Mouse (Mus musculus): Measurements from ENCODE around the gene Gzmk. TPM values are rescaled to one million over a fixed set of nuclear protein-coding genes. Genes with fewer than 3 reads are reported as not detected.

Gene Gzmk
- polyA plus RNA-seq, 1 experiment from 2014 or later = not detected

DNA sequence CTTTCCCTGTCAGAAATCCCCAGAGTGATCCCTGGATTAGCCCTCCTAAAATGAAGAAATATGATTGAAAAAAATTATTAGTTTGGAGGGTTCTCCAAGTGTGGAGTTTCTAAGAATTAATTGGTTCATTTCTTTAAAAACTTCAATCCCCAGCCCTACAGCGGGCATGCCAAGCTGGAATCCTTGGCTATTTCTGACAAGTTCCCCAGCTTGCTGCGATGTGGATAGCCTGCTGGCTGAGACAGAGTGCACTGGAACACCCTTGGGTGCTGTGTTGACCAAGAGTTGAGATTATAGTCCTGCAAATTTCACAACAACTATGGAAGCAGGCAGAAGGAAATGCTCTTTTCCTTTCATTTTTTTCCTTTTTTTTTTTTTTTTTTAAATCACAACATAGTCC is 24.1 kb downstream of the Gzmk start:
- WGBS = 86% methylated on average over 2 of the region's 2 CpGs
- Histone ChIP-seq H3K27me3 (replicated peaks) (no peaks in the 10 kb centered on the region), H3K36me3 (no peaks in the 10 kb centered on the region), H3K27ac (no peak overlapping the region), H3K9me3 (no peaks in the 10 kb centered on the region), H3K4me1 (no peaks in the 10 kb centered on the region), H3K4me3 (replicated peaks) (no peak overlapping the region), H3K9ac (no peak overlapping the region), H3K4me2 (no peak overlapping the region)
- ATAC-seq (ENCODE audit: insufficient read depth, low FRiP score, low read depth) = no peak

- no peak overlapping the region for H3K9ac ChIP-seq
- no peak for ATAC-seq (ENCODE audit: insufficient read depth, low FRiP score, low read depth)
- H3K27ac ChIP-seq = no peak overlapping the region
- no peak overlapping the region for H3K4me2 ChIP-seq
- no peaks in the 10 kb centered on the region for H3K27me3 ChIP-seq (replicated peaks)
- H3K9me3 ChIP-seq = no peaks in the 10 kb centered on the region
- H3K36me3 ChIP-seq = no peaks in the 10 kb centered on the region
- no peaks in the 10 kb centered on the region for H3K4me1 ChIP-seq
- 64% methylated on average over 8 of the region's 8 CpGs for WGBS
- no peak overlapping the region for H3K4me3 ChIP-seq (replicated peaks)
Measured at GRCm38 (mm10) chr13:113200726-113201125, 25.0 kb downstream of the Gzmk start.

DNA sequence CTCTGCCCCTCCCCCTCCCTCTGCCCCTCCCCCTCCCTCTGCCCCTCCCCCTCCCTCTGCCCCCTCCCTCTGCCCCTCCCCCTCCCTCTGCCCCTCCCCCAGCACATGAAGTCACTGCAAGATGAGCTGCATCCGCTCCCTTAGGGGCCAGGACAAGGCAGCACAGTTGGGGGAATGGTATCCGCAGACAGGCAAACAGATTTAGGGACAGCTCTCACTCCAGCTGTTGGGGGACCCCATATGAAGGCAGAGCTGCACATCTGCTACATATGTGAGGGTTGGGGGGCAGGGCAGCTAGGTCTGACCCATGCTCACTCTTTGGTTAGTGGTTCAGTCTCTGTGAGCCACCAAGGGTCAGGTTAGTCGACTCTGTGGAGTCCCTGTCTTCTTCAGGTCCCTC is 26.4 kb downstream of the Gzmk start:
- Histone ChIP-seq H3K36me3 (no peaks in the 10 kb centered on the region), H3K4me3 (replicated peaks) (no peak overlapping the region), H3K9me3 (no peaks in the 10 kb centered on the region), H3K4me1 (no peaks in the 10 kb centered on the region), H3K27ac (no peak overlapping the region), H3K9ac (no peak overlapping the region), H3K4me2 (no peak overlapping the region), H3K27me3 (replicated peaks) (no peaks in the 10 kb centered on the region)
- WGBS = 57% methylated on average over 3 of the region's 3 CpGs
- no peak for ATAC-seq (ENCODE audit: insufficient read depth, low FRiP score, low read depth)

- H3K4me2 ChIP-seq = no peak overlapping the region
- WGBS = 82% methylated on average over 9 of the region's 9 CpGs
- no peak overlapping the region for H3K9ac ChIP-seq
- no peaks in the 10 kb centered on the region for H3K9me3 ChIP-seq
- H3K4me1 ChIP-seq = no peaks in the 10 kb centered on the region
- H3K27me3 ChIP-seq (replicated peaks) = no peaks in the 10 kb centered on the region
- ATAC-seq (ENCODE audit: insufficient read depth, low FRiP score, low read depth) = no peak
- H3K36me3 ChIP-seq = no peaks in the 10 kb centered on the region
- no peak overlapping the region for H3K4me3 ChIP-seq (replicated peaks)
- H3K27ac ChIP-seq = no peak overlapping the region
Measured at GRCm38 (mm10) chr13:113197872-113198502, 27.7 kb downstream of the Gzmk start.

GRCm38 (mm10) chr13:113196808-113197674 is 28.7 kb downstream of the Gzmk start:
- no peaks in the 10 kb centered on the region for H3K9me3 ChIP-seq
- H3K9ac ChIP-seq = no peak overlapping the region
- no peak overlapping the region for H3K27ac ChIP-seq
- H3K36me3 ChIP-seq = no peaks in the 10 kb centered on the region
- ATAC-seq (ENCODE audit: insufficient read depth, low FRiP score, low read depth) = no peak
- no peak overlapping the region for H3K4me2 ChIP-seq
- no peaks in the 10 kb centered on the region for H3K4me1 ChIP-seq
- H3K4me3 ChIP-seq (replicated peaks) = no peak overlapping the region
- H3K27me3 ChIP-seq (replicated peaks) = no peaks in the 10 kb centered on the region
- WGBS = 61% methylated on average over 13 of the region's 13 CpGs

GRCm38 (mm10) chr13:113183720-113184119 is 42.0 kb downstream of the Gzmk start:
- ATAC-seq (ENCODE audit: insufficient read depth, low FRiP score, low read depth) = no peak
- H3K27me3 ChIP-seq (replicated peaks) = no peaks in the 10 kb centered on the region
- 81% methylated on average over 4 of the region's 4 CpGs for WGBS

DNA sequence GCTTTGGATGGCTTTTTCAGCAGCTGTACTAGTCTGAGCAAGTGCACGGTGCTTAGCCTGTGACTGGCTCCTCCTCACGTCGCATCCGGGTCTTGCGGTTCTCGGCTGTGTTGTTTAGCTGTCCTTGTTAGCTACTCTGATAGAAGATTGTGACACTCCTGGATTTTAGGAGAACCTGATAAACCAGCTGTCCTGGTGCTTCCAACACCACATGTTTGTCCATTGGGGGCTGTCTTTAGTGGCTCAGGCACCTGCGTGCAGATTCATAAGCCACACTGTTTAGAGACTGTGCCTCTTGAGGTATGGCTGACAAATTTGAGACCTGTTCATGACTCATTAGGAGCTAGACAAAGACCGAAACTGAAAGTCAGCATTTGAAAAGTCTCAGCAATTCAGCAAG is 42.4 kb downstream of the Gzmk start:
- H3K4me3 ChIP-seq (replicated peaks) = no peak overlapping the region
- H3K9me3 ChIP-seq = no peaks in the 10 kb centered on the region
- H3K4me1 ChIP-seq = no peaks in the 10 kb centered on the region
- no peak overlapping the region for H3K4me2 ChIP-seq
- H3K36me3 ChIP-seq = no peaks in the 10 kb centered on the region
- H3K27me3 ChIP-seq (replicated peaks) = no peaks in the 10 kb centered on the region
- H3K9ac ChIP-seq = no peak overlapping the region
- 65% methylated on average over 8 of the region's 8 CpGs for WGBS
- H3K27ac ChIP-seq = no peak overlapping the region
- ATAC-seq (ENCODE audit: insufficient read depth, low FRiP score, low read depth) = no peak

More at GRCm38 (mm10) chr13:113183720-113184119, 42.0 kb downstream of the Gzmk start:
- Histone ChIP-seq H3K27ac (no peak overlapping the region), H3K4me1 (no peaks in the 10 kb centered on the region), H3K4me3 (replicated peaks) (no peak overlapping the region), H3K9ac (no peak overlapping the region), H3K4me2 (no peak overlapping the region), H3K36me3 (no peaks in the 10 kb centered on the region), H3K9me3 (no peaks in the 10 kb centered on the region)

GRCm38 (mm10) chr13:113174162-113174561 is 51.5 kb downstream of the Gzmk start:
- ATAC-seq (ENCODE audit: insufficient read depth, low FRiP score, low read depth) = no peak
- 70% methylated on average over 6 of the region's 6 CpGs for WGBS
- Histone ChIP-seq H3K4me3 (replicated peaks) (no peak overlapping the region), H3K36me3 (no peaks in the 10 kb centered on the region), H3K27me3 (replicated peaks) (no peaks in the 10 kb centered on the region), H3K9ac (no peak overlapping the region), H3K27ac (no peak overlapping the region), H3K4me1 (no peaks in the 10 kb centered on the region), H3K4me2 (no peak overlapping the region), H3K9me3 (no peaks in the 10 kb centered on the region)

- ATAC-seq (ENCODE audit: insufficient read depth, low FRiP score, low read depth) = no peak
Measured at GRCm38 (mm10) chr13:113170256-113170655, 55.5 kb downstream of the Gzmk start.

GRCm38 (mm10) chr13:113168018-113168534 is 57.6 kb downstream of the Gzmk start:
- Histone ChIP-seq H3K4me3 (replicated peaks) (no peak overlapping the region), H3K27me3 (replicated peaks) (no peaks in the 10 kb centered on the region), H3K4me1 (no peaks in the 10 kb centered on the region), H3K27ac (no peak overlapping the region), H3K9ac (no peak overlapping the region), H3K4me2 (no peak overlapping the region), H3K9me3 (no peaks in the 10 kb centered on the region), H3K36me3 (no peaks in the 10 kb centered on the region)
- WGBS = 57% methylated on average over 9 of the region's 9 CpGs
- no peak for ATAC-seq (ENCODE audit: insufficient read depth, low FRiP score, low read depth)

More at GRCm38 (mm10) chr13:113170256-113170655, 55.5 kb downstream of the Gzmk start:
- no peaks in the 10 kb centered on the region for H3K27me3 ChIP-seq (replicated peaks)
- no peak overlapping the region for H3K4me2 ChIP-seq
- no peaks in the 10 kb centered on the region for H3K9me3 ChIP-seq
- no peak overlapping the region for H3K4me3 ChIP-seq (replicated peaks)
- H3K36me3 ChIP-seq = no peaks in the 10 kb centered on the region
- no peaks in the 10 kb centered on the region for H3K4me1 ChIP-seq
- no peak overlapping the region for H3K27ac ChIP-seq
- H3K9ac ChIP-seq = no peak overlapping the region

DNA sequence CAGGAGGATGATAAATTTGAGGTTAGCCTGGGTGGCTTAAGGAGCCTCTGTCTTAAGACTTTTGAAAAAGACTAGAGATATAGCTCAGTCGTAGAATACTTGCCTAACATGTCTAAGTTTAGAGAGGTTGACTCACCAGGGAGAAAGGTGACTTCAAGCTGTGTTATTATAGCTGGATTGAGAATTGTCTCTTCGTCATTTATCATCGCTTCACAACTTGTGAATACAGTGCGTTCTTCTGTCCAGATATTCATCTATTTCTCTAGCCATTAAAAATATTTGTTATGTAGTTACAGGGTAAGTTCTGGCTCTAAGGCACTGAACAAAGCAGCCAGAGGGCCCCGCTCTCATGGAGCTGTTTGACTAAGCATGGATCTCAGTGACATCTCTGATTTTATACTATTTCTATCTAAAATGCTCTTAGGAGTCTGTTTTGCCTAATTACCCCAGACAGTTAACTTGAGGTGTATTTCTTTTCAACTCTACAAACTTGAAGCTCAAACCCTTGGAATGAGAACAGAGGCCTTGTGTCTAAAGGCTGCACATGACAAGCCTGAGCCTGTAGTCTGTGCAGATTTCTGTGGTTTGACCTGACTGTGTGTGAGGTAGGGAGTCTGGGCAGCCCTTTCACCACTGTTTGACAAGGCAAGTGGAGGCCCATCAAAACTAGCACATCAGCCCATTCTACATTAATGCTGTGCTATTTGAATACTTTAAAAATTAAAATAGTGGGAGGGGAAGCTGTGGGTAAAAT is 61.3 kb downstream of the Gzmk start:
- Histone ChIP-seq H3K9me3 (no peaks in the 10 kb centered on the region), H3K4me3 (replicated peaks) (no peak overlapping the region), H3K4me1 (no peaks in the 10 kb centered on the region), H3K27ac (no peak overlapping the region), H3K27me3 (replicated peaks) (no peaks in the 10 kb centered on the region), H3K4me2 (no peak overlapping the region), H3K9ac (no peak overlapping the region), H3K36me3 (no peaks in the 10 kb centered on the region)
- no peak for ATAC-seq (ENCODE audit: insufficient read depth, low FRiP score, low read depth)
- WGBS = 82% methylated on average over 5 of the region's 5 CpGs

DNA sequence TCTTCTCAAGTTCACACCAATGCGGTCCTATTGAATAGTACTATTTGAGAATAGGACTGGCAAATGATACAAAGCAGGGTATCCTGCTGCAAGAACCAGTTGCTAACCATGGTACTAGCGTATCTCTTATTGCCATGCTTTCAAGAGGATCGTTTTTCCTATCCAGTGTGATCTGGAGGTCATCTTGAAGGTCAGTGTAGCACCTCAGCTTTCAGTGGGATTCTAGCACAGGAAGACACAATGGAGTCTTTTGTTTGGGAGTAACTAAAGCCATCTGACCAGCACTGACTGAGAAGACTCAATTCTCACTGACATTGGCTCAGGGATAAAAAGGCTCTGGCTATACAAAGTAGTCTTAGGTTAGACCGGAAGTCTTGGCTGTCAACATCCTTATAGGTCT is 74.2 kb downstream of the Gzmk start:
- H3K4me2 ChIP-seq = no peak overlapping the region
- H3K36me3 ChIP-seq = no peaks in the 10 kb centered on the region
- ATAC-seq (ENCODE audit: insufficient read depth, low FRiP score, low read depth) = no peak
- no peak overlapping the region for H3K27ac ChIP-seq
- H3K4me3 ChIP-seq (replicated peaks) = no peak overlapping the region
- H3K9ac ChIP-seq = no peak overlapping the region
- no peaks in the 10 kb centered on the region for H3K9me3 ChIP-seq
- WGBS = 81% methylated on average over 4 of the region's 4 CpGs
- H3K27me3 ChIP-seq (replicated peaks) = no peaks in the 10 kb centered on the region
- no peaks in the 10 kb centered on the region for H3K4me1 ChIP-seq
